Mouse (Mus musculus): ENCODE measurements at regions not wholly inside any gene's neighbourhood (a gene's known extent, or its start where the extent isn't known, plus 50 kb on each side); places are given as distances from the start of the nearest gene placed in this dataset.
"Not testable (repeated sequence)": the region's sequence is repeated elsewhere in the genome, so short reads cannot be mapped to it uniquely, and the experiment has no call there.

GRCm38 (mm10) chr3:8310379-8311128, 1299.3 kb downstream of the Zfp704 start:
- DNase-seq (ENCODE audit: low spot score in 2 of 2): peak; percentile 8 to 32

- DNase-seq (ENCODE audit: low spot score in 2 of 2): no peak
These were observed 1302.6 kb downstream of the Zfp704 start for GRCm38 (mm10) chr3:8307296-8307695.

GRCm38 (mm10) chr3:8304784-8305183, 1305.1 kb downstream of the Zfp704 start:
- DNase-seq (ENCODE audit: low spot score in 2 of 2): peak in 1 of 2 experiments; percentile 16

- no peak for DNase-seq (ENCODE audit: low spot score in 2 of 2)
These were observed 1316.8 kb downstream of the Zfp704 start for GRCm38 (mm10) chr3:8293036-8293435.

GRCm38 (mm10) chr3:8289558-8289957, 1320.3 kb downstream of the Zfp704 start:
- DNase-seq (ENCODE audit: low spot score in 2 of 2): no peak

GRCm38 (mm10) chr3:8288437-8288836, 1321.4 kb downstream of the Zfp704 start:
- DNase-seq (ENCODE audit: low spot score in 2 of 2): no peak

GRCm38 (mm10) chr3:8284655-8285428, 1325.0 kb downstream of the Zfp704 start:
- no peak for DNase-seq (ENCODE audit: low spot score in 2 of 2)

GRCm38 (mm10) chr3:8282411-8282810, 1327.5 kb downstream of the Zfp704 start:
- DNase-seq (ENCODE audit: low spot score in 2 of 2): no peak

DNA sequence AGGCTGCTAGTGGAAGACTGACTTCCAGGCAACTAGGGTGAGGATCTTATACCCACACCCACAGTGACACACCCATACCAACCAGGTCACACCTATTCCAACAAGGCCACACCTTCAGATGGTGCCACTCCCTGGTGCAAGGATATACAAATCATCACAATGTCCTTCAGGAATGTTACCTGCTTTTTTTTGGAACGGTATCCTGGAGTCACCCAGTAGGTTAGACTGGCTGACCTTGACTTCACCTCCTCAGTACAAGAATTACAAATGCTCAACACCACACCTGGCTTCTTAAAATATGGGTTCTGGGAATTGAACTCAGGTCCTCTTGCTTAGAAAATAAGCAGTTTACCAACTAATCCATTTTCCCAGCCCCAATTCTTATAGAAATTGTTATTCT, 1333.2 kb downstream of the Zfp704 start:
- DNase-seq (ENCODE audit: low spot score in 2 of 2): no peak

DNA sequence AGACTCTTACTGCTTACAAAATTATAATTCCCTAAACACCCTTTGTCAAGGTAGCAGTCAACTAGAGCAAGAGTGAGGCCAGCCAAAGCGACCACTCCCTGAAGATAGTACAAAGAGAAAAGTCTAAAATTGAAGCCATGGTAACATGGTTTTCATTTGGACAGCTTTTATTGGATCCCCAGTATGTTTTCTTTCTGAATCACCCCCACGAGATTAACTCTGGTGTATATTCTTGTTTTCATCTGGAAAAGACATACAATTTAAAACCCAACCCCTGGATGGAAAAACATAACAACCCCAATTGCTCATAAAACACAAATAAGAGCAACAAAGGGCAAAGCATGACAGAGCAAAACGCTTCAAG, 1339.0 kb downstream of the Zfp704 start:
- DNase-seq (ENCODE audit: low spot score in 2 of 2): no peak

GRCm38 (mm10) chr3:8270009-8270934, 1339.6 kb downstream of the Zfp704 start:
- no peak for DNase-seq (ENCODE audit: low spot score in 2 of 2)

DNA sequence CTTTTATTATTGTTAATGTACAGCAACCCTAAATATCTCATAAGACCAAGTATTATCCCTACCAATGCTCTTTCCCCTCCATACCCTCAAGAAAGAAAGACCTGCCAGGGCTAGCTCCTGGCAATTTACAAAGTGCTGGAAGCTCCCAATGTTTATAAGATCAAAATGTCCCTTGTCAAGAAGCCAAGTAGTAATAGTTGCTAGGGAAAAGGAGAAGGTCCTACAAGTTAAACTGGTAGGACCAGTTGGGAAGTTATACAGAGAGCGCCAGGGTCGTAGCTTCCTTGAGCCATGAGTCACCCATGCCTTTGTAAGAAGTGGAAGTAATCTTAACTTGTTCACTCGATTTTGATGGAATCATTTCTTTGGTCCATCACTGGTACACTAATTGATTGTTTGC, 1344.1 kb downstream of the Zfp704 start:
- DNase-seq (ENCODE audit: low spot score in 2 of 2): no peak

- DNase-seq (ENCODE audit: low spot score in 2 of 2): no peak
These were observed 1345.4 kb downstream of the Zfp704 start for GRCm38 (mm10) chr3:8264366-8265033.

- no peak for DNase-seq (ENCODE audit: low spot score in 2 of 2)
These were observed 1352.6 kb downstream of the Zfp704 start for GRCm38 (mm10) chr3:8257293-8257692.

DNA sequence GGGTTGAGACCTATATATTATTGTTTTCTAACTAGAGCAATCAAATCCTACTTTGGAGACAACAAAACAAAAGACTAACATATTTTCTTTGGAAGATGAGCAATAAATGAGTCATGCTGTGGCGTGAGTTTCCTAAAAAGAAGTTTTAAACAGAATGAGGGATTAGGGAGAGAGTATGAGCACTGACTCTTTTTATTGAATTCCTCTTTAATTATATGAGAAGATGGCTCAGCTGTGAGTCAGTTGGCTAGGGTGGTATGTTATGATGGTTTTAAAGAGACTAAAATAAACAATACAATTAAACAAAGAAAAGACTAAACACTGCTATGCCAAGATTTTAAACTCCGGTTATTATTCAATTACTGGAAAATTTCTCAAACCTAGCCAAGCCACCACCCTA, 1357.6 kb downstream of the Zfp704 start:
- DNase-seq (ENCODE audit: low spot score in 2 of 2): no peak

GRCm38 (mm10) chr3:8248911-8249310, 1361.0 kb downstream of the Zfp704 start:
- no peak for DNase-seq (ENCODE audit: low spot score in 2 of 2)

DNA sequence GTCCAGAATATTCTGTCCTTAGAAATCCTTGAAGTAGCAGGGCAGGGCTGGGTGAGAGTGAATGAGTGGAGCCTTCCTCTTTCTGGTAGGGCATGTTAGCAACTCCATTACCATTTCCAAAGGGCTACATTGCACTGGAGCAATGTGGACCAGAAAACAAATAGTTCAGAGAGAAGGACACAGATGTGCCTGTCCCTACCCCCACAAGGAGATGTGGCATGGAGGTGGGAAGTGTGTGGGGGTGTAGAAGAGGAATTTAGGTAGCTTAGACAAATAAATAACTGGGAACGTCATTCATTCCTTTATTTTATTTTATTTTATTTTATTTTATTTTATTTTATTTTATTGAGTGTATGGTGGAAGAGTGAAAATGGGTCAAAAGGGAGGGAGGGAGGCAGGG, 1364.1 kb downstream of the Zfp704 start:
- DNase-seq (ENCODE audit: low spot score in 2 of 2): peak; percentile 35 to 38

DNA sequence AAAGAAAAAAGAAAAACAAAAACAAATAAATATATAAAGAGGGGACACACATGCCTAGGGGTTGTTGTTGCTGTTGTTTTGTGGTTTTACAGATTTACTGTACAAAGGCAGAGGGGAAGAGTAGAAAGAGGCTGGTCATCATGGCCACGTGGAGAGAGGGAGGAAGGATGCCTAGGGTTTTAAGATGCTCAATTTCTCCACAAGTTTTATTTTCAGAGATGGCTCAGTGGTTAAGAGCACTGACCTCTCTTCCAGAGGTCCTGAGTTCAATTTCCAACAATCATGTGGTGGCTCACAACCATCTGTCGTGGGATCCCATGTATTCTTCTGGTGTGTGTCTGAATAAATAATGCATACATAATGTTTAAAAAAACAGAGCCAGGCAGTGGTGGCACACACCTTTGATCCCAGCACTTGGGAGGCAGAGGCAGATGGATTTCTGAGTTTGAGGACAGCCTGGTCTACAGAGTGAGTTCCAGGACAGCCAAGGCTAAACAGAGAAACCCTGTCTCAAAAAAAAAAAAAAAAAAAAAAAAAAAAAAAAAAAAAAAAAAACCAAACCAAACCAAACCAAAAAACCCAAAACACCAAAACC, 1364.6 kb downstream of the Zfp704 start:
- DNase-seq (ENCODE audit: low spot score in 2 of 2): peak in 1 of 2 experiments; percentile 18

DNA sequence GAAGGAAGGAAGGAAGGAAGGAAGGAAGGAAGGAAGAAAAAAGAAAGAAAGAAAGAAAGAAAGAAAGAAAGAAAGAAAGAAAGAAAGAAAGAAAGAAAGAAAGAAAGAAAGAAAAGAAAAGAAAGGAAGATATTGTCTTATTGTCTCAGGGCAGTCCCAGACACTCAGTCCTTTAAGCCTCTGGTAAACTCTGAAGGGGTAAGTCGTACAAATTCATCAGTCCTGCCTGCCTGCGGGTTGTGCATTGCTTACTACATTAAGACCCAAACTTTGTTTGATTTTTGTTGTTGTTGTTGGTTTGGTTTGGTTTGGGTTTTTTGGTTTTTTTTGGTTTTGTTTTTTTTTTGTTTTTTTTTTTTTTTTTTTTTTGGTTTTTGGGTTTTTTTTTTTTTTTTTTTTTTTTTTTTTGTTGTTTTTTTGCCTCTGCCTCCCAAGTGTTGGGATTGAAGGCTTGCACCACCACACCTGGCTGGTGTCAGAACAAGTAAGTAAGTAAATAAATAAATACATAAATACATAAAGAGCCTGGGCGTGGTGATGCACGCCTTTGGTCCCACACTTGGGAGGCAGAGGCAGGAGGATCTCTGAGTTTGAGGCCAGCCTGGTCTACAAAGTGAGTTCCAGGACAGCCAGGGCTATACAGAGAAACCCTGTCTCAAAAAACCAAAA, 1365.2 kb downstream of the Zfp704 start:
- DNase-seq (ENCODE audit: low spot score in 2 of 2): not testable (repeated sequence)

Data from layer of hippocampus, postnatal 10 days (tissue).